Comparison of ENCODE assay signal across 8 mouse cellular contexts in the genomic region with DNA sequence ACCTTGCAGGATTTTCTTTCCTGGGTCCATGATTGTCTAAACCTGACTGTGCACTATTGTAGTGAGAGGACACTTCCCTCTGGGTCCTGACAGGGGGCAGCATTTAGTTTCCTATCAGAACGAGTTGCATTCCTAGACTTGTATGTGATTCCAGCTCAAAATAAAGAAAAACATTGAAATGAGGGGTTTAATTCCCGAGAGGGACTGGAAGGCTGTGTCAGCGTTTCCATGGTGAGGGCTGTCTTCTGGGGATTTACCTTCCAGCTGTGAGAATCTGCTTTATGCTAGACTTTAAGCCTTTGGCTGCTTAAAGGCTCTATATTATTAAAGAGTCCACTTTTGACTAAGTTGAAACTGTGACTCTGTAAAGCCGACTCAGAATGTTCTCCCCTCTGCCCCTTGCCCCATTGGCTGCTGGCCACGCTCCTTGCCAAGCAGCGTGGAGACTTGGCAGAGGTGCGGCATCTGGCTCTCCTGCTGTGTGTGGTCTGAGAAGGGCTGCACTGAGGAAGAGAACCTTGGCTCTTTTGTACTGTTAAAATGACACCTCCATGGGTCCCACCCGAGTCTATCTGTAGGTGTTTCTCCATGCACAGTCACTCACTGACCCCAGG. TPM values are rescaled to one million over a fixed set of nuclear protein-coding genes. Genes with fewer than 3 reads are reported as not detected.
DNase-seq lines count a peak whose midpoint lies in the region; ATAC-seq and TF ChIP-seq lines count a peak whose summit lies in the region.

No protein-coding gene starts in this region.

- H3K9ac ChIP-seq in hindbrain, postnatal 0 days (replicated peaks; ENCODE audit: low read length), result no peak overlapping the region
- no peak overlapping the region for H3K9ac ChIP-seq in limb, embryonic 14.5 days (ENCODE audit: low read depth, low read length, severe bottlenecking)
- peak overlapping the region; percentile 49; the same call in 1 of the 2 replicates for H3K9ac ChIP-seq in neural tube, embryonic 13.5 days

- 6% methylated on average over 8 of the region's 8 CpGs for WGBS in hindbrain, postnatal 0 days
- 16% methylated on average over 8 of the region's 8 CpGs for WGBS in limb, embryonic 14.5 days
- WGBS in neural tube, embryonic 13.5 days, result 11% methylated on average over 8 of the region's 8 CpGs

- no peaks in the 10 kb centered on the region for H3K9me3 ChIP-seq in hindbrain, postnatal 0 days (ENCODE audit: low read length)
- no peaks in the 10 kb centered on the region for H3K9me3 ChIP-seq in limb, embryonic 14.5 days (ENCODE audit: control insufficient read depth, low read length)
- no peaks in the 10 kb centered on the region for H3K9me3 ChIP-seq in neural tube, embryonic 13.5 days

- H3K4me2 ChIP-seq in hindbrain, postnatal 0 days (ENCODE audit: low read depth, low read length), result peak overlapping the region; percentile 35
- H3K4me2 ChIP-seq in limb, embryonic 14.5 days (replicated peaks; ENCODE audit: low read depth, low read length, severe bottlenecking), result 0 out of 2 replicates have a peak overlapping the region, but pooled peaks have one; percentile 1
- H3K4me2 ChIP-seq in neural tube, embryonic 13.5 days, result peak overlapping the region; percentile 32

- TF ChIP-seq CTCF in gastrocnemius, adult 2 months (IDR thresholded peaks at IDR 0.05), result peak; percentile 83
- TF ChIP-seq CTCF in hindbrain, postnatal 0 days (IDR thresholded peaks at IDR 0.05; ENCODE audit: low read depth), result peak; percentile 86

- peak; percentile 84 for ATAC-seq in hindbrain, postnatal 0 days
- ATAC-seq in limb, embryonic 14.5 days (ENCODE audit: low FRiP score, low read depth), result peak; percentile 70
- peak; percentile 87 for ATAC-seq in neural tube, embryonic 13.5 days (ENCODE audit: low read depth)

- no peaks in the 10 kb centered on the region for H3K4me1 ChIP-seq in hindbrain, postnatal 0 days (ENCODE audit: insufficient read depth, low read length)
- peaks cover 7% of the 10 kb centered on the region for H3K4me1 ChIP-seq in limb, embryonic 14.5 days (ENCODE audit: control insufficient read depth, insufficient read depth, low read length)
- H3K4me1 ChIP-seq in neural tube, embryonic 13.5 days (replicated peaks), result peaks cover 12% of the 10 kb centered on the region

- intact Hi-C loops in gastrocnemius, adult 2 months (cut with DNase I), result loop anchor here (1.0 to 2.0 kb wide), 3 partner anchors 102 to 180 kb away; no protein-coding TSS in a partner anchor

- peak overlapping the region; percentile 77 for H3K27ac ChIP-seq in gastrocnemius, adult 2 months
- H3K27ac ChIP-seq in hindbrain, postnatal 0 days, result peak overlapping the region; percentile 42; the same call in 1 of the 2 replicates
- H3K27ac ChIP-seq in limb, embryonic 14.5 days (replicated peaks; ENCODE audit: low read depth, low read length), result 0 out of 2 replicates have a peak overlapping the region, but pooled peaks have one; percentile 35
- H3K27ac ChIP-seq in neural tube, embryonic 13.5 days (replicated peaks), result peak overlapping the region; percentile 18; the same call in 1 of the 2 replicates

- no peak for TF ChIP-seq POLR2A in limb, embryonic 14.5 days (IDR thresholded peaks at IDR 0.05; ENCODE audit: borderline replicate concordance, extremely low read depth, insufficient read depth, insufficient read length)

- H3K36me3 ChIP-seq in hindbrain, postnatal 0 days (ENCODE audit: insufficient read depth, low read length), result no peaks in the 10 kb centered on the region
- no peaks in the 10 kb centered on the region for H3K36me3 ChIP-seq in limb, embryonic 14.5 days (ENCODE audit: control insufficient read depth, insufficient read depth, low read length)
- no peaks in the 10 kb centered on the region for H3K36me3 ChIP-seq in neural tube, embryonic 13.5 days

- H3K4me3 ChIP-seq in gastrocnemius, adult 2 months, result peak overlapping the region; percentile 59
- no peak overlapping the region for H3K4me3 ChIP-seq in hindbrain, postnatal 0 days (ENCODE audit: low read length)
- H3K4me3 ChIP-seq in limb, embryonic 14.5 days (replicated peaks; ENCODE audit: low read length), result no peak overlapping the region
- H3K4me3 ChIP-seq in neural tube, embryonic 13.5 days, result no peak overlapping the region

- peak; percentile 56 for DNase-seq in urinary bladder, postnatal 14 days (ENCODE audit: low spot score)
- DNase-seq in urinary bladder, postnatal 10 days (ENCODE audit: low spot score), result no peak
- DNase-seq in cerebellum, postnatal 14 days, result peak; percentile 86 to 87
- DNase-seq in gastrocnemius, adult 2 months, result peak; percentile 66
- peak; percentile 91 for DNase-seq in hindbrain, postnatal 0 days (ENCODE audit: low spot score)
- DNase-seq in limb, embryonic 14.5 days (ENCODE audit: low spot score), result peak; percentile 88
- DNase-seq in c-Kit-positive CD71-positive TER-119-positive erythroid progenitor cells, embryonic 14.5 days (ENCODE audit: low spot score), result no peak

- H3K27me3 ChIP-seq in hindbrain, postnatal 0 days (ENCODE audit: insufficient read depth, low read length), result no peaks in the 10 kb centered on the region
- H3K27me3 ChIP-seq in limb, embryonic 14.5 days (ENCODE audit: control insufficient read depth, insufficient read depth, low read length), result no peaks in the 10 kb centered on the region
- no peaks in the 10 kb centered on the region for H3K27me3 ChIP-seq in neural tube, embryonic 13.5 days

RNA-seq across cellular contexts. Expression of a gene that starts 22.0 kb away (rescaled TPM):
- total RNA-seq in gastrocnemius, adult 2 months (2021), result 10 to 100 TPM; 14.9 to 16.7 TPM
- 106 and 264 TPM in 2 replicates for total RNA-seq in hindbrain, postnatal 0 days (2014; rRNA removed)
- 33.0 and 33.2 TPM in 2 replicates for polyA plus RNA-seq in hindbrain, postnatal 0 days (2015; fragmentation: Nextera tagmentation; extraction: Ambion mirVana)
- 20.3 and 24.6 TPM in 2 replicates for polyA plus RNA-seq in limb, embryonic 14.5 days (2012; rRNA removed)
- 14.6 and 15.9 TPM in 2 replicates for polyA plus RNA-seq in limb, embryonic 14.5 days (2014; fragmentation: Nextera tagmentation; extraction: Ambion mirVana)
- 22.1 and 25.1 TPM in 2 replicates for polyA plus RNA-seq in neural tube, embryonic 13.5 days (2015; fragmentation: Nextera tagmentation; extraction: Ambion mirVana)

Comparison
In these comparisons a context has a peak if more than half of its experiments do, and no peak if none do; other contexts are left out.
1. DNase-seq: peak in urinary bladder, postnatal 14 days (single experiment), cerebellum, postnatal 14 days (2 of 2), gastrocnemius, adult 2 months (single experiment), hindbrain, postnatal 0 days (single experiment) and limb, embryonic 14.5 days (single experiment); none in urinary bladder, postnatal 10 days (single experiment) and c-Kit-positive CD71-positive TER-119-positive erythroid progenitor cells, embryonic 14.5 days (single experiment).
2. H3K27ac ChIP-seq: peak in every context shown above with its lines; median percentile 77 in gastrocnemius, adult 2 months; 42 in hindbrain, postnatal 0 days; 35 in limb, embryonic 14.5 days; 18 in neural tube, embryonic 13.5 days.
3. Peak in every context shown above with its lines, with median percentiles within 50 percentile points of each other: ATAC-seq and H3K4me2 ChIP-seq.